14 mouse cellular contexts compared by ENCODE assay signal in the genomic region with DNA sequence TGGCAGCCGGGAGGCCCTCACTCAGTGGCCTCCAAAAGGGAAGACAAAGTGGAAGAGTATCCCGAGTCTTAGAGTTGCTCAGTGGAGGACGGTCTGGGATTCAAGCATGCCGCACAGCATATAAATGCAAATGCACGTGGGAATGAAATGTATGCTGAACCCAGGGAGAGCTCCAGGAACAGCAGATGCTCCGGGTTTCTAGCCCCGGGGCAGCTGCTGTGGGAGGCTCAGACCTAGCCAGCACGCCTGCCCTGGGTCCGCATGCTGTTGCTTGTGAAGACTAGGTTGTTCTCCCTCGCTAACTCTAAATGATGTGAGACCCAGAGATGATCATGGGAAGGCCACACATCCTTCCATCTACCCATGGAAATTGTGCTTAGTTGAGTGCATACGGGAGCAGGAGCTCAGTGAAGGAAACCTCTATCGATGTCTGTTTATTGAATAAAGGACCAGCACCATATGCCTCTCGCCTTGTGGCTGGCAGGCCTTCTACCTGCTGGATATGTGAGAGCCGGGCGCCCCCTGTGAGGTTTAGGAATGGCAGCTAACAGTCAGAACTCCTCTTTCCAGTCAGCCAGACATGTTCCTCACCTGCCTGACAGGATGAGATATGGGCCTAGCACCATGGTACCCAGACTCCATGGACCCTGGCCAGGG.
DNase-seq lines count a peak whose midpoint lies in the region; ATAC-seq lines count a peak whose summit lies in the region.
"Had no signal": no experiment of that assay in that cellular context is flagged by ENCODE, and none has a peak within 500 bp of the region (broad histone marks: within the 10 kb centered on the region; RNA-seq: fewer than 3 reads in every experiment).

No protein-coding gene starts in this region.

- H3K9me3 ChIP-seq in forebrain, embryonic 14.5 days (replicated peaks; ENCODE audit: control insufficient read depth, low read length) = no peaks in the 10 kb centered on the region
- no peaks in the 10 kb centered on the region for H3K9me3 ChIP-seq in forebrain, embryonic 12.5 days
- H3K9me3 ChIP-seq in limb, embryonic 15.5 days = no peaks in the 10 kb centered on the region
- no peaks in the 10 kb centered on the region for H3K9me3 ChIP-seq in limb, embryonic 10.5 days (replicated peaks)
- no peaks in the 10 kb centered on the region for H3K9me3 ChIP-seq in hindbrain, embryonic 16.5 days (ENCODE audit: control insufficient read depth, low read length)
- H3K9me3 ChIP-seq in liver, embryonic 12.5 days (replicated peaks) = no peaks in the 10 kb centered on the region
- peaks cover 4% of the 10 kb centered on the region; the same call in 1 of the 2 replicates for H3K9me3 ChIP-seq in kidney, embryonic 16.5 days (ENCODE audit: low read length)
- H3K9me3 ChIP-seq: lung, embryonic 15.5 days had no signal

- H3K27ac ChIP-seq in forebrain, embryonic 14.5 days (ENCODE audit: low read depth, low read length) = peak overlapping the region; percentile 58; the same call in 1 of the 2 replicates
- no peak overlapping the region for H3K27ac ChIP-seq in forebrain, embryonic 12.5 days
- 0 out of 2 replicates have a peak overlapping the region, but pooled peaks have one; percentile 7 for H3K27ac ChIP-seq in limb, embryonic 15.5 days
- no peak overlapping the region for H3K27ac ChIP-seq in limb, embryonic 10.5 days
- H3K27ac ChIP-seq in hindbrain, embryonic 16.5 days (ENCODE audit: low read depth, low read length) = 0 out of 2 replicates have a peak overlapping the region, but pooled peaks have one; percentile 9
- no peak overlapping the region for H3K27ac ChIP-seq in liver, embryonic 12.5 days
- no peak overlapping the region for H3K27ac ChIP-seq in kidney, embryonic 16.5 days (ENCODE audit: low read length)
- H3K27ac ChIP-seq: gastrocnemius, adult 2 months; lung, embryonic 15.5 days had no signal

- no peaks in the 10 kb centered on the region; the same call in 1 of the 2 replicates for H3K4me1 ChIP-seq in forebrain, embryonic 14.5 days (ENCODE audit: control insufficient read depth, insufficient read depth, low read length)
- H3K4me1 ChIP-seq in forebrain, embryonic 12.5 days = peaks cover 11% of the 10 kb centered on the region
- H3K4me1 ChIP-seq in limb, embryonic 15.5 days = peaks cover 8% of the 10 kb centered on the region; the same call in 1 of the 2 replicates
- no peaks in the 10 kb centered on the region for H3K4me1 ChIP-seq in limb, embryonic 10.5 days
- peaks cover 5% of the 10 kb centered on the region for H3K4me1 ChIP-seq in hindbrain, embryonic 16.5 days (ENCODE audit: control insufficient read depth, insufficient read depth, low read depth, low read length)
- no peaks in the 10 kb centered on the region for H3K4me1 ChIP-seq in liver, embryonic 12.5 days
- H3K4me1 ChIP-seq in kidney, embryonic 16.5 days (ENCODE audit: insufficient read depth, low read length) = no peaks in the 10 kb centered on the region
- H3K4me1 ChIP-seq: lung, embryonic 15.5 days had no signal

- peak; percentile 68 for ATAC-seq in forebrain, embryonic 14.5 days
- no peak for ATAC-seq in forebrain, embryonic 12.5 days (ENCODE audit: low FRiP score)
- no peak for ATAC-seq in limb, embryonic 15.5 days (ENCODE audit: insufficient number of reproducible peaks, low FRiP score, low TSS enrichment, low read depth)
- no peak for ATAC-seq in hindbrain, embryonic 16.5 days
- ATAC-seq in liver, embryonic 12.5 days = no peak
- ATAC-seq in kidney, embryonic 16.5 days (ENCODE audit: low FRiP score, low TSS enrichment) = no peak

- peak; percentile 48 for DNase-seq in forebrain, embryonic 14.5 days (ENCODE audit: low spot score)
- no peak for DNase-seq in limb, embryonic 10.5 days (ENCODE audit: low spot score)
- DNase-seq in cerebellum, adult 8-10 months = peak; percentile 61
- DNase-seq: adrenal gland, postnatal 14 days; gastrocnemius, adult 2 months; kidney, adult 11 months; liver; thymus, postnatal 25 days had no signal

- no peak overlapping the region for H3K4me2 ChIP-seq in forebrain, embryonic 14.5 days (ENCODE audit: low read length)
- no peak overlapping the region for H3K4me2 ChIP-seq in forebrain, embryonic 12.5 days
- no peak overlapping the region for H3K4me2 ChIP-seq in limb, embryonic 15.5 days
- H3K4me2 ChIP-seq in hindbrain, embryonic 16.5 days (ENCODE audit: low read length) = no peak overlapping the region
- H3K4me2 ChIP-seq in liver, embryonic 12.5 days = no peak overlapping the region
- H3K4me2 ChIP-seq in kidney, embryonic 16.5 days (replicated peaks; ENCODE audit: low read depth, low read length) = no peak overlapping the region
- H3K4me2 ChIP-seq: lung, embryonic 15.5 days had no signal

- no peaks in the 10 kb centered on the region for H3K27me3 ChIP-seq in forebrain, embryonic 14.5 days (replicated peaks; ENCODE audit: control insufficient read depth, insufficient read depth, low read length)
- H3K27me3 ChIP-seq in forebrain, embryonic 12.5 days = no peaks in the 10 kb centered on the region
- no peaks in the 10 kb centered on the region for H3K27me3 ChIP-seq in limb, embryonic 15.5 days
- H3K27me3 ChIP-seq in limb, embryonic 10.5 days (ENCODE audit: low read depth, poor library complexity, severe bottlenecking) = no peaks in the 10 kb centered on the region
- H3K27me3 ChIP-seq in hindbrain, embryonic 16.5 days (replicated peaks; ENCODE audit: control insufficient read depth, insufficient read depth, low read length) = no peaks in the 10 kb centered on the region
- no peaks in the 10 kb centered on the region for H3K27me3 ChIP-seq in liver, embryonic 12.5 days (replicated peaks)
- no peaks in the 10 kb centered on the region for H3K27me3 ChIP-seq in kidney, embryonic 16.5 days (ENCODE audit: insufficient read depth, low read length)
- H3K27me3 ChIP-seq: lung, embryonic 15.5 days had no signal

- H3K4me3 ChIP-seq in forebrain, embryonic 14.5 days (ENCODE audit: low read depth, low read length) = no peak overlapping the region
- no peak overlapping the region for H3K4me3 ChIP-seq in forebrain, embryonic 12.5 days (replicated peaks)
- no peak overlapping the region for H3K4me3 ChIP-seq in limb, embryonic 15.5 days
- no peak overlapping the region for H3K4me3 ChIP-seq in limb, embryonic 10.5 days
- H3K4me3 ChIP-seq in hindbrain, embryonic 16.5 days (ENCODE audit: low read length) = no peak overlapping the region
- H3K4me3 ChIP-seq in liver, embryonic 12.5 days = no peak overlapping the region
- H3K4me3 ChIP-seq in kidney, embryonic 16.5 days (ENCODE audit: low read length) = no peak overlapping the region
- H3K4me3 ChIP-seq: gastrocnemius, adult 2 months; lung, embryonic 15.5 days had no signal

- H3K9ac ChIP-seq in forebrain, embryonic 14.5 days (ENCODE audit: low read length) = no peak overlapping the region
- no peak overlapping the region for H3K9ac ChIP-seq in forebrain, embryonic 12.5 days
- no peak overlapping the region for H3K9ac ChIP-seq in limb, embryonic 15.5 days
- no peak overlapping the region for H3K9ac ChIP-seq in hindbrain, embryonic 16.5 days (ENCODE audit: low read depth, low read length)
- no peak overlapping the region for H3K9ac ChIP-seq in liver, embryonic 12.5 days
- H3K9ac ChIP-seq in kidney, embryonic 16.5 days (replicated peaks; ENCODE audit: low read length) = no peak overlapping the region
- H3K9ac ChIP-seq: lung, embryonic 15.5 days had no signal

- peaks cover 69% of the 10 kb centered on the region for H3K36me3 ChIP-seq in forebrain, embryonic 14.5 days (ENCODE audit: control insufficient read depth, insufficient read depth, low read length)
- peaks cover 72% of the 10 kb centered on the region for H3K36me3 ChIP-seq in forebrain, embryonic 12.5 days (replicated peaks)
- H3K36me3 ChIP-seq in limb, embryonic 15.5 days = peaks cover 81% of the 10 kb centered on the region
- H3K36me3 ChIP-seq in limb, embryonic 10.5 days = peaks cover 96% of the 10 kb centered on the region
- peaks cover 14% of the 10 kb centered on the region for H3K36me3 ChIP-seq in hindbrain, embryonic 16.5 days (ENCODE audit: control insufficient read depth, insufficient read depth, low read length)
- peaks cover 59% of the 10 kb centered on the region for H3K36me3 ChIP-seq in liver, embryonic 12.5 days
- peaks cover 60% of the 10 kb centered on the region for H3K36me3 ChIP-seq in kidney, embryonic 16.5 days (ENCODE audit: insufficient read depth, low read length)

- WGBS in forebrain, embryonic 14.5 days = 81% methylated on average over 15 of the region's 15 CpGs
- 85% methylated on average over 15 of the region's 15 CpGs for WGBS in forebrain, embryonic 12.5 days
- WGBS in limb, embryonic 15.5 days = 78% methylated on average over 15 of the region's 15 CpGs
- 91% methylated on average over 15 of the region's 15 CpGs for WGBS in limb, embryonic 10.5 days
- WGBS in hindbrain, embryonic 16.5 days = 57% methylated on average over 15 of the region's 15 CpGs
- 79% methylated on average over 15 of the region's 15 CpGs for WGBS in liver, embryonic 12.5 days (ENCODE audit: insufficient replicate concordance)
- WGBS in kidney, embryonic 16.5 days = 87% methylated on average over 15 of the region's 15 CpGs

Comparison
In these comparisons a context has a peak if more than half of its experiments do, and no peak if none do; other contexts are left out.
1. H3K27ac ChIP-seq: peak in forebrain, embryonic 14.5 days (single experiment), limb, embryonic 15.5 days (single experiment) and hindbrain, embryonic 16.5 days (single experiment); none in forebrain, embryonic 12.5 days (single experiment), limb, embryonic 10.5 days (single experiment), liver, embryonic 12.5 days (single experiment) and kidney, embryonic 16.5 days (single experiment).